Mouse (Mus musculus): ENCODE measurements around the gene Rpl13a. TPM values are rescaled to one million over a fixed set of nuclear protein-coding genes. Genes with fewer than 3 reads are reported as not detected.

Gene Rpl13a
- polyA plus RNA-seq, 1 experiment from 2014 or later: 1,485 TPM

DNA sequence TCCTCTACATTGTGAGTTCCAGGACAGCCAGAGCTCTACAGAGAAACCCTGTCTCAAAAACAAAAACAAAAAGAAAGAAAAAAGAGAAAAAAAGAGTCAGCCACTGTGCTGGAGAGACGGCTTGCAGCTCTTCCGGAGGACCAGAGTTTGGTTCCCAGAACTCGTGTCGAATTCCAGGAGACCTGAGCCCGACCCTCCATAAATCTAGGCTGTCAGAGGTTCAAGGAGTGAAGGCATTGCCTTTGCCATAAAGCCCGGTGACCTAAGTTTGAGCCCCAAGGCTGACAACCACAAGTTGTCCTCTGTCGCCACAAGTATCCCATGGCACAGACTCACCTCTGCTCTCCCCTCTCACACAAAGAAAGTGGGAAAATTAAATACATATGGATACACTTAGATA, 34.4 kb downstream of the Rpl13a start:
- TF ChIP-seq EP300 (optimal IDR thresholded peaks at IDR 0.05) (no peak), CTCF (IDR thresholded peaks at IDR 0.05; ENCODE audit: low read depth) (no peak)

DNA sequence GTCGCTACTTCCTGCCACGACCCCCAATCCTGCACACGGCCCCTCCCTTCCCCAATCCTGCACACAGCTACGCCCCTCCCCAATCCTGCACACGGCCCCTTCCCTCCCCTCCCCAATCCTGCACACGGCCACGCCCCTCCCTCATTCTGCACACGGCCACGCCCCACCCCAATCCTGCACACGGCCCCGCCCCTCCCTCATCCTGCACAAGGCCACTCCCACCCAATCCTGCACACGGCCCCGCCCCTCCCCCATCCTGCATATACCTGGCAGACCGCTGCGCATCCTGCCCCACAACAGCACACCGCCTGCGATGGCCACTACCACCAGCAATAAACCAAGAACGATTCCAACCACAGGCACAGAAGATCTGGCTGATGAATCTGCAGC, 35.0 kb downstream of the Rpl13a start:
- H3K4me2 ChIP-seq (replicated peaks; ENCODE audit: low read depth): no peak overlapping the region
- H3K27me3 ChIP-seq (ENCODE audit: control insufficient read depth, insufficient read depth, low read length): no peaks in the 10 kb centered on the region
- no peak overlapping the region for H3K4me3 ChIP-seq (ENCODE audit: low read depth, low read length)
- ATAC-seq (ENCODE audit: low FRiP score, low TSS enrichment) (no peak), DNase-seq (ENCODE audit: low spot score) (no peak)
- TF ChIP-seq EP300 (optimal IDR thresholded peaks at IDR 0.05): no peak
- TF ChIP-seq CTCF (IDR thresholded peaks at IDR 0.05; ENCODE audit: low read depth): no peak
- H3K9ac ChIP-seq (ENCODE audit: low read length): no peak overlapping the region
- no peaks in the 10 kb centered on the region for H3K9me3 ChIP-seq (ENCODE audit: control insufficient read depth, low read length)
- no peaks in the 10 kb centered on the region for H3K4me1 ChIP-seq (replicated peaks; ENCODE audit: control insufficient read depth, insufficient read depth)
- WGBS: 39% methylated on average over 17 of the region's 18 CpGs
- H3K36me3 ChIP-seq (ENCODE audit: control insufficient read depth, insufficient read depth, low read length): peaks cover 2% of the 10 kb centered on the region; the same call in 1 of the 2 replicates
- peak overlapping the region; percentile 45; the same call in 1 of the 2 replicates for H3K27ac ChIP-seq (replicated peaks)

More for the DNA sequence above, 34.4 kb downstream of the Rpl13a start:
- WGBS: 35% methylated on average over 7 of the region's 7 CpGs
- Histone ChIP-seq H3K4me3 (ENCODE audit: low read depth, low read length) (no peak overlapping the region), H3K36me3 (ENCODE audit: control insufficient read depth, insufficient read depth, low read length) (no peaks in the 10 kb centered on the region), H3K9ac (ENCODE audit: low read length) (no peak overlapping the region), H3K4me2 (replicated peaks; ENCODE audit: low read depth) (no peak overlapping the region), H3K27ac (replicated peaks) (no peak overlapping the region), H3K27me3 (ENCODE audit: control insufficient read depth, insufficient read depth, low read length) (no peaks in the 10 kb centered on the region), H3K4me1 (replicated peaks; ENCODE audit: control insufficient read depth, insufficient read depth) (no peaks in the 10 kb centered on the region), H3K9me3 (ENCODE audit: control insufficient read depth, low read length) (no peaks in the 10 kb centered on the region)
- no peak for DNase-seq (ENCODE audit: low spot score)
- ATAC-seq (ENCODE audit: low FRiP score, low TSS enrichment): no peak

DNA sequence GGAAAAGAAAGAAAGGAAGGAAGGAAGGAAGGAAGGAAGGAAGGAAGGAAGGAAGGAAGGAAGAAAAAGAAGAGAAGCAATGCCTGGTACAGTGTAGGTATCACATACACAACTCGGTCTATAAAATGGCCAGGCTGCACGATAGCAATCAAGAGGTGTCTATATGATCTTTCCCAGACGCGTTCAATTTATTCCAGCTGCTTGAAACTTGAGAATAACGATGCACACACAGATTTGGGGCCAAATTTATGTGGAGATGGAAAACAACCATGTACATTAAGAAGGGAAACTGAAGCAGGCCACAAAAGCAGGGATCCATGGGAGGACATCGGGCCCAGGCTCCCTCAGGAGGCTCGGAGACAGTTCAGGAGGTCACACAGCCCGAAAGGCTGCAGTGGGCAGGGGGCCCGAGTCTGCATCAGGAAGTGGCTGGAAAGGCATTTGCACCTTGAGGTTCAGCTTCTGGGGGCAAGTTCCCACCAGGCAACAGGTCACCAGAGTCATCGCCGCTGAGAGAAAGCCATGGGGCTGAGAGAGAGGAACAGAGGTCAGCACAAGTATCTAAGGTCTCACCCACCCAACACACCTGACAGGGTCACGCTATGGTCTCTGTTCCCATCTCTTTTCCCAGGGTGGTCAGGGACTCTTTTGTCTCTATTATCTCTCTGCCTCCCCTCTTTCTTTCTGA, 35.6 kb downstream of the Rpl13a start:
- 47% methylated on average over 12 of the region's 12 CpGs for WGBS
- ATAC-seq (ENCODE audit: low FRiP score, low TSS enrichment) (no peak), DNase-seq (ENCODE audit: low spot score) (no peak)
- Histone ChIP-seq H3K9me3 (ENCODE audit: control insufficient read depth, low read length) (no peaks in the 10 kb centered on the region), H3K9ac (ENCODE audit: low read length) (no peak overlapping the region), H3K36me3 (ENCODE audit: control insufficient read depth, insufficient read depth, low read length) (peaks cover 6% of the 10 kb centered on the region; the same call in 1 of the 2 replicates), H3K4me1 (replicated peaks; ENCODE audit: control insufficient read depth, insufficient read depth) (no peaks in the 10 kb centered on the region), H3K4me2 (replicated peaks; ENCODE audit: low read depth) (no peak overlapping the region), H3K4me3 (ENCODE audit: low read depth, low read length) (no peak overlapping the region), H3K27me3 (ENCODE audit: control insufficient read depth, insufficient read depth, low read length) (no peaks in the 10 kb centered on the region), H3K27ac (replicated peaks) (peak overlapping the region; percentile 45; the same call in 1 of the 2 replicates)
- TF ChIP-seq EP300 (optimal IDR thresholded peaks at IDR 0.05) (no peak), CTCF (IDR thresholded peaks at IDR 0.05; ENCODE audit: low read depth) (no peak)

DNA sequence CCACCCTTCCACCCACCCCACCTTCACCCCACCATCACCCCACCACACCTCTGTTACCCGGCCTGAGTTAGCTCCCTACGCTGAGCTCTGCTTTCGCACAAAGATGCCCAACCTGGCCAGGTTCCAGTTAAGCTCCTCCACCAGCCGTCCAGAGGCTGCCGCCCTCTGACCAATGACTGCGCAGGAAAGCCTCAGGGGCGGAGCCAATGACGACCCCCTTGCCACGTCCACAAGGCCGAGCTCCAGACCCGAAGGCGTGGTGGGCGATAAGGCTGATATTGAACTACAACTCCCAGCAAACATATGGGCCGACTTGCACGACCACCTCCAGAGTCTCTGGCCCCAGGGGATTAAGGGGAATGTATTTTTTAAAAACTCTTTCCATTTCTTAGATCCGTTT, 36.5 kb downstream of the Rpl13a start, which contains the start of gene Rcn3:
Gene Rcn3, minus strand, starts transcription at position 174 of the 400 bp plus-strand sequence.
- Histone ChIP-seq H3K4me1 (replicated peaks; ENCODE audit: control insufficient read depth, insufficient read depth) (no peaks in the 10 kb centered on the region), H3K4me3 (ENCODE audit: low read depth, low read length) (peak within 1 kb of the TSS; percentile 47), H3K4me2 (replicated peaks; ENCODE audit: low read depth) (peak within 1 kb of the TSS; percentile 60), H3K27ac (replicated peaks) (peak within 1 kb of the TSS; percentile 88), H3K36me3 (ENCODE audit: control insufficient read depth, insufficient read depth, low read length) (peaks cover 8% of the 10 kb centered on the region; the same call in 1 of the 2 replicates), H3K27me3 (ENCODE audit: control insufficient read depth, insufficient read depth, low read length) (no peaks in the 10 kb centered on the region), H3K9me3 (ENCODE audit: control insufficient read depth, low read length) (no peaks in the 10 kb centered on the region), H3K9ac (ENCODE audit: low read length) (peak within 1 kb of the TSS; percentile 66)
- peak; percentile 91 for ATAC-seq (ENCODE audit: low FRiP score, low TSS enrichment)
- WGBS: under 1% methylated on average over 16 of the region's 16 CpGs
- DNase-seq (ENCODE audit: low spot score): peak; percentile 87
- TF ChIP-seq CTCF (IDR thresholded peaks at IDR 0.05; ENCODE audit: low read depth): no peak
- no peak for TF ChIP-seq EP300 (optimal IDR thresholded peaks at IDR 0.05)

DNA sequence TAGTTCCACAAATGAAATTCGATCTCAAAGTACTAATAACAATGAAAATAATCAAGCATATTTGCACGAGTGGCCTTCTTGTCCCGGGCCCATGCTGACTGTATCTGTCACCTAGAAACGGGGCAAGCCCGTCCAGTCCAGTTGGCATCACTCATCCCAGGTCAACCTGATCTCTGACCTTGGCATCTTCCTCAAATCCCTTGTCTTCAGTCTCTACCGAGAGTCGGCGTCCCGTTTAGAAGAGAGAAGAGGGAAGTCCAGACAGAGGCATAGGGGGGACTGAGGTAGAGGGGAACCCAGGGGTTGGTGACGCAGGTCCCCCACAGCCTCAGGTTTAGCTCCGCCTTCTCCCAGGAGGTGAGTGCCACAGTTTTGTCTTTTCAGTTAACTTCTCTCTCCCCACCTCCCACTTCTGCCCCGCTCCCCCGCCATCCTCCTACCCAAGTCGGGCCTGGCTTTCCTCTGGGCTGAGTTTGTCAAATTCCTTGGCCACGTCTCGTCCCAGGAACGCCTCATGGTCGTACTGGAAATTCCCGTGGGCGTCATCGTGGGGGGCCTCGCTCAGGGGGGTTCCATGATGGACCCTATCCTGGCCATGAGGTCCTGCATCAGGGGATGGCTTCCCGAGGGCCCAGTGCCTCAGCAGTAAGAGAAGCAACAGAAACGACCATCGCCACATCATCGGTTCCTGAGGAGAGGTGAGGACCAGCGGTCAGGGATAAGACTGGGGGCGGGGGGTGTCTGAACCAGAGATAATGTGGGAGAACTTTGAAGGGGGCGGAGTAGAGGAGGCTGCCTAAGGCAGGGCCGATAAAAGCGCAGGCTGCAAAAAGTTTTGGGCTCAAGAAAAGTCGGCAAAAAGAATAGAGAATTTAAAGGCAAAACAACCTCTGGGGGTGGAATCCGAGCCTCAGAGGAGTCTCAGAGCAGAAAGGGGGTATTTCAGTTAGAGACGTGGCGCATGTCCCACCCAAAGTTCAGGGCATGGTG, 37.3 kb downstream of the Rpl13a start:
- WGBS: 9% methylated on average over 35 of the region's 35 CpGs
- H3K36me3 ChIP-seq (ENCODE audit: control insufficient read depth, insufficient read depth, low read length): peaks cover 8% of the 10 kb centered on the region; the same call in 1 of the 2 replicates
- ATAC-seq (ENCODE audit: low FRiP score, low TSS enrichment) (peak; percentile 57; the same call in 1 of the 2 replicates), DNase-seq (ENCODE audit: low spot score) (peak; percentile 44)
- no peaks in the 10 kb centered on the region for H3K9me3 ChIP-seq (ENCODE audit: control insufficient read depth, low read length)
- H3K4me3 ChIP-seq (ENCODE audit: low read depth, low read length): peak overlapping the region; percentile 47
- H3K4me2 ChIP-seq (replicated peaks; ENCODE audit: low read depth): peak overlapping the region; percentile 60
- H3K27ac ChIP-seq (replicated peaks): peak overlapping the region; percentile 88
- H3K4me1 ChIP-seq (replicated peaks; ENCODE audit: control insufficient read depth, insufficient read depth): no peaks in the 10 kb centered on the region
- peak overlapping the region; percentile 66 for H3K9ac ChIP-seq (ENCODE audit: low read length)
- no peak for TF ChIP-seq CTCF (IDR thresholded peaks at IDR 0.05; ENCODE audit: low read depth)
- no peak for TF ChIP-seq EP300 (optimal IDR thresholded peaks at IDR 0.05)
- no peaks in the 10 kb centered on the region for H3K27me3 ChIP-seq (ENCODE audit: control insufficient read depth, insufficient read depth, low read length)
